Mouse (Mus musculus) MEL (cell line): Measurements from ENCODE around the gene Mcu.

ENCODE experiments used
- CTCF ChIP-seq, 3 experiments: IDR thresholded peaks in 2 of 3; conservative IDR thresholded peaks in 1 of 3; 2 replicates each; pipeline ENCODE4 v1.5.1; 2011 to 2012; ENCODE audit warnings: low read length in 3 of 3, low read depth in 2 of 3, mild to moderate bottlenecking in 2 of 3, improper control_type of control experiment in 1 of 3, inconsistent platforms in 1 of 3, mixed read lengths in 1 of 3, moderate library complexity in 1 of 3; ENCODE audit not compliant: control insufficient read depth in 1 of 3, insufficient read depth in 1 of 3, poor library complexity in 1 of 3, severe bottlenecking in 1 of 3
- ELF1 ChIP-seq: IDR thresholded peaks from 2 replicates; pipeline ENCODE4 v1.6.1; 2014; ENCODE audit warnings: low read depth, mild to moderate bottlenecking, inconsistent platforms, low read length, improper control_type of control experiment, moderate library complexity

DNA sequence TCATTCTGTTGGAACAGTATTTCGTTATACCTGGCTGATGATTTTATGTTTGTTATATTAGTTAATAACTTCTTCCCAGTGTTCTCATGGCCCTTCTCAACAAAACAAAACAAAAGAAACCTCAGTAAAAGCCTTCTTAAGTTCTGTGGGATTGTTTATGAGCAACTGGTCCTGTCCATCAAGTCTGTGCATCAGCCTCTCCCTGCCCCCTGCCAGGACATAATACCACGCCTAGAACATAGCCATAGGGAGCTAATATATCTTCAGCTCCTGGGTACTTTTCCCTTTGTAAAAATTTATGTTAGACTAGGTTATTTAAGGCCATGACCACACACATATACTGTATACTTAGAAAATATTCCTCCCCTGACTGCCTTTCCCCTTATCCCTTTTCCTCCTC, 48.3 kb upstream of the Mcu start:
- TF ChIP-seq ELF1 (no peak), CTCF (IDR thresholded peaks at IDR 0.05 in 2 of 3, conservative IDR thresholded peaks at IDR 0.05 in 1 of 3; ENCODE audit: control insufficient read depth in 1 of 3, insufficient read depth in 1 of 3, low read depth in 2 of 3, low read length in 3 of 3, poor library complexity in 1 of 3, severe bottlenecking in 1 of 3) (no peak)
